Mouse (Mus musculus) thymus, adult 2 months (tissue): ENCODE results near the gene Kcnk18.

ENCODE experiments used
- CTCF ChIP-seq: fragments of 200-500 bp; IDR thresholded peaks from 2 replicates; pipeline ENCODE4 v1.5.1; 2012; ENCODE audit warnings: mild to moderate bottlenecking, control low read depth, low read length, moderate library complexity, borderline replicate concordance; ENCODE audit not compliant: control insufficient read depth, poor library complexity, insufficient read depth; ENCODE audit errors: extremely low read depth
- POLR2A ChIP-seq: fragments of 200-500 bp; IDR thresholded peaks from 2 replicates; pipeline ENCODE4 v1.6.1; 2012; ENCODE audit warnings: mild to moderate bottlenecking, low read length, control low read depth, moderate library complexity; ENCODE audit not compliant: control insufficient read depth, poor library complexity, insufficient read depth; ENCODE audit errors: extremely low read depth

GRCm38 (mm10) chr19:59173341-59174015 is 45.5 kb upstream of the Kcnk18 start:
- TF ChIP-seq CTCF (no peak), POLR2A (no peak)
